In genomic region chr3:96635906-96636305, GRCm38 (mm10) we compare ENCODE assay signal across 1 mouse cellular context.
TF ChIP-seq lines count a peak whose summit lies in the region.

No protein-coding gene starts in this region.

TF ChIP-seq in MEL, 35 proteins besides CTCF, POLR2A, EP300 and RAD21 (continued from another document):
- no peak for TF ChIP-seq UBTF (IDR thresholded peaks at IDR 0.05; ENCODE audit: borderline replicate concordance, insufficient read depth, low read depth, low read length)
- no peak for TF ChIP-seq KAT2A (conservative IDR thresholded peaks at IDR 0.05; ENCODE audit: low read depth, low read length)
- no peak for TF ChIP-seq MXI1 (IDR thresholded peaks at IDR 0.05; ENCODE audit: low read depth, low read length)
- TF ChIP-seq SMC3 (IDR thresholded peaks at IDR 0.05; ENCODE audit: low read depth, low read length) = no peak
- no peak for TF ChIP-seq CHD1 (IDR thresholded peaks at IDR 0.05; ENCODE audit: low read depth, low read length)
- no peak for TF ChIP-seq TCF12 (IDR thresholded peaks at IDR 0.05; ENCODE audit: low read depth, low read length)
- peak; percentile 29; the same call in 1 of the 2 replicates for TF ChIP-seq GATA1 (IDR thresholded peaks at IDR 0.05; ENCODE audit: low read depth, low read length)
- no peak for TF ChIP-seq BHLHE40 (IDR thresholded peaks at IDR 0.05; ENCODE audit: borderline replicate concordance, low read depth, low read length)
- TF ChIP-seq E2F4 (IDR thresholded peaks at IDR 0.05; ENCODE audit: borderline replicate concordance, low read depth, low read length) = peak; percentile 10; the same call in 1 of the 2 replicates
- no peak; the same call in 1 of the 2 replicates for TF ChIP-seq MAZ (IDR thresholded peaks at IDR 0.05; ENCODE audit: low read depth, low read length)
- no peak for TF ChIP-seq TBP (IDR thresholded peaks at IDR 0.05; ENCODE audit: low read depth, low read length)
- TF ChIP-seq USF1 (IDR thresholded peaks at IDR 0.05; ENCODE audit: low read depth, low read length) = no peak
- TF ChIP-seq GABPA (IDR thresholded peaks at IDR 0.05; ENCODE audit: low read depth, low read length) = no peak
- peak; percentile 27; the same call in 1 of the 2 replicates for TF ChIP-seq MAX (IDR thresholded peaks at IDR 0.05; ENCODE audit: low read length)
